Mouse (Mus musculus): ENCODE results near the gene Tlr2.
A peak's percentile ranks its signal among the peaks of the same experiment; 100 is the strongest.

Tlr2 gene

GRCm38 (mm10) chr3:83828145-83828611 is 13.4 kb downstream of the Tlr2 start:
- peak; percentile 24 for DNase-seq (ENCODE audit: low read depth, low spot score)

- DNase-seq (ENCODE audit: low read depth, low spot score) = no peak
Observed at GRCm38 (mm10) chr3:83827684-83828083, 13.9 kb downstream of the Tlr2 start.

- DNase-seq (ENCODE audit: low read depth, low spot score) = no peak
Observed at GRCm38 (mm10) chr3:83823774-83824173, 17.8 kb downstream of the Tlr2 start.

GRCm38 (mm10) chr3:83816372-83816925 is 25.1 kb downstream of the Tlr2 start:
- no peak for DNase-seq (ENCODE audit: low read depth, low spot score)

- no peak for DNase-seq (ENCODE audit: low read depth, low spot score)
Observed at GRCm38 (mm10) chr3:83812863-83813262, 28.7 kb downstream of the Tlr2 start.

GRCm38 (mm10) chr3:83811987-83812386 is 29.6 kb downstream of the Tlr2 start:
- no peak for DNase-seq (ENCODE audit: low read depth, low spot score)

- DNase-seq (ENCODE audit: low read depth, low spot score) = no peak
Observed at GRCm38 (mm10) chr3:83808483-83808882, 33.1 kb downstream of the Tlr2 start.

GRCm38 (mm10) chr3:83801649-83802155 is 39.9 kb downstream of the Tlr2 start:
- no peak for DNase-seq (ENCODE audit: low read depth, low spot score)

GRCm38 (mm10) chr3:83799486-83799885 is 42.1 kb downstream of the Tlr2 start:
- no peak for DNase-seq (ENCODE audit: low read depth, low spot score)

GRCm38 (mm10) chr3:83797828-83798227 is 43.7 kb downstream of the Tlr2 start:
- DNase-seq (ENCODE audit: low read depth, low spot score) = no peak

GRCm38 (mm10) chr3:83797098-83797497 is 44.5 kb downstream of the Tlr2 start:
- DNase-seq (ENCODE audit: low read depth, low spot score) = peak; percentile 45

- no peak for DNase-seq (ENCODE audit: low read depth, low spot score)
Observed at GRCm38 (mm10) chr3:83791444-83791843, 50.1 kb downstream of the Tlr2 start.

- no peak for DNase-seq (ENCODE audit: low read depth, low spot score)
Observed at GRCm38 (mm10) chr3:83789651-83790451, 51.7 kb downstream of the Tlr2 start.

- DNase-seq (ENCODE audit: low read depth, low spot score) = no peak
Observed at GRCm38 (mm10) chr3:83787776-83788305, 53.7 kb downstream of the Tlr2 start.

GRCm38 (mm10) chr3:83787086-83787485 is 54.5 kb downstream of the Tlr2 start:
- no peak for DNase-seq (ENCODE audit: low read depth, low spot score)

Data from telencephalon, adult 2 months (tissue).